Mouse (Mus musculus): ENCODE results near the gene Clip1.

The Clip1 gene

DNA sequence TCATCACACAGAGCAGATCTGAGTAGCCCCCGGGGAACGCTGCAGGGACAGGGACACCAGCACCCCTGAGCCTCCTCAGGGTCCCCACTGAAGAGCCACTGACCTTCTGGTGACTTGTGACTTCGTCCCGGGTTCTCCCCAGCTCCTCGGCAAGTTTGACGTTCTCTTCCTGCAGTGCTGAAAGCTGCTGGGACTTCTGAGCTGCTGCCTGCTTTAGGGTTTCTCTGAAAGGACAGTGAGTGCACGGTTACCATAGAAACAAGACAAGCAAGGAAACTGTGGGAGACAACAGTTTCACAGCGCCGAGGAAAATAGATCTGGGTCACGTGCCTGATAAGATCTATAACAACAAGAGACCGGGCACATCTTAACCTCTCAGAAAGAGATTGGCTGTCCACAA is 80.9 kb downstream of the Clip1 start:
- no peak for DNase-seq (ENCODE audit: low read depth, low spot score)

DNA sequence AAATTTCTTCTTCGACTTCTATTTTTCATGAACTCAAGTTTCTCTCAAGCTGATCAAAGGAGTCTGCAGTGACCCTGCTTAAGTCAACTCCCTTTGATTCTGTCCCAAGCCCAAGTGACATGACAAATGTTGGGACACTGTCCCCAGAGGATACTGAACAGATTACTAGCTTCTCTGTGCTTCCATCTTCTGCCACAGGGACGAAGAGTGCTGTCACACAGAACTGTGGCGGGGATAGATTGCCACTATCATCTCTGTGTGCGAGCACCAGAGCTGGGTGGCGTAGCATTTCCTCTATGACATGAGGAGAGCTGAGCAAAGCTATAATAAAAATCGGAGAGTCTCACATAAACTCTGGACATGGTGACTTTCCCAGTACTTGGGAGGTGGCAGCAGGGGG is 82.2 kb downstream of the Clip1 start:
- no peak for DNase-seq (ENCODE audit: low read depth, low spot score)

DNA sequence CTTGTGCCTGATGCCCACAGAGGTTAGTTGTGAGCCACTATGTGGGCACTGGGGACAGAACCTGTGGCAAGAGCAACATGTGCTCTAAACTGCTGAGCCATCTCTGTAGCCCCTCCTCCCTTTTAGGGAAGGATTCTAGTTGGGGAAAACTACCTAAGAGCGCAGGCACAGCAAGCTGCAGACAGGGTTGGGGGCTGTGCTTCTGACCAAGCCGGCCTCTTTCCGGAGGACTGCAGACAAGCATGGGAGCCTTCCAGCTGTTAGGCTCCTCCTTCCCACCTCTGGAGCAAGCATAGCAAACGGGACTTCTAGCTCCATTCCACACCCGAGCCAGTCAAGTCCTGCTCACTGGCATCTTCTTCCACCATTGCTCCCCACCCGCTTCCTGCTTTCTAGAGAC is 85.1 kb downstream of the Clip1 start:
- DNase-seq (ENCODE audit: low read depth, low spot score) = no peak

DNA sequence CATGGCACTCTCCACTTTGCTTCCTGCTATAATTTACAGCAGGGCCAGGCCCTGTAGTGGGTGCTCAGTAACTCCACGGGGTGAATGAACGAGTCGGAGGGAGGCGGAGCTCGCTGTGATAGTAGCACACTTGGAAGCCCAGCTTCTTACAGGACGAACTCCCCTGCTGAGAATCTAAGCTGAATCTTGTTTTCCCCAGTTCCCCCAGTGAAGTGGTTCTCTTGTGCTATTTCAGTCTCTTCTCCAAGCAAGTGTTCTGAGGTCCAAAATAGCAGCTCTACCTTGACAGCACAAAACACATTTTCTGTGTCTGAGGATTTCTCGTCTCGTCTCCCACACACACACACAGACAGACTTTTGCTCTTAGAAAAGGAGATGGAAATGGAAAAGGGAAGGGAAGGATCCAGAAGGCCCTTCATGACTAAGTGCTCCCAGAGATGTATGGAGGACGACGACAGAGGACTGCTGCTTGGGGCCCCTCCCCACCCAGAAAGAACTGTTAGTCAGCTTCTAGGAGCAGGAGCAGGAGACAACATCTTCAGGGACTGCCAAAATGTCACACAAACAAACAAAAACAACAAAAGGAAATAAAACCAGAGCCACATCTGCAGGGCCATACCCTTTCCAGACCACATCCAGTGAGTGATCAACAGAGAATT is 90.7 kb downstream of the Clip1 start:
- peak; percentile 42 for DNase-seq (ENCODE audit: low read depth, low spot score)

DNA sequence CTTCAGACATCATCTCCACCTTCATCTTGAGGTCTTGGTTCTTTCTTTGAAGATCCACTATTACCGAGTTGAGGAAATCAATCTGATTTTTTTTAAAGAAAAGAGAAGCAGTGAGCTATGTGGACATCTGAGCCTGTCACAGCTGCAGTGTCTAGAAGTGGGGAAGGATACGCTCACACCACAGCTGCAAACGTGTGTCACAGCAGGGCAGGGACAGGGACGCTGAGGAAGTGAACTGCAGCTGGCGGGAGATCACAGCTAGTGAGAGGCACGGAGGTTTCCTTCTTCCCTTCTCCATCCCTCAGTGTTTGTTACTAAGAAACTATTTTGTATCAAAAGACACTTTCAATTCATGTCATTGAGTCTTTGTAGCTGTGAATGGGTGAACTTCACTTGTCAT is 104.4 kb downstream of the Clip1 start:
- no peak for DNase-seq (ENCODE audit: low read depth, low spot score)

DNA sequence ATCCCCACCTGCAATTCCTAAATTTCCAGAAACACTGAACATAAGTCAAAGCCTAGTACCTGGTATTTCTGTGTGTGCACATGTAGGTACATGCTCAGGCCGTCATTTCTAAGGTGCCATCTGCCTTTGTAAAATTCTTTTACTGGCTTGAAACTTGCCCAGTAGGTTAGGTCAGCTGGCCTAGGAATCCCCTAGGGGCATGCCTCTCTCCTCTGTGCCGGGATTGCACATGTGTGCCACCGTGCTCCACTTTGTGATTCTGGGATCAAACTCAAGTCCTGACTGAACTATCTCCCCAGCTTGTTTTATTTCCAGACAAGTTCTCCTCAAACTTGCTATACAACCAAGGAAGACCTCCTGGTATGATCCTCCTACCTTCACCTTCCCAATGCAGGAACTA is 107.7 kb downstream of the Clip1 start:
- no peak for DNase-seq (ENCODE audit: low read depth, low spot score)

DNA sequence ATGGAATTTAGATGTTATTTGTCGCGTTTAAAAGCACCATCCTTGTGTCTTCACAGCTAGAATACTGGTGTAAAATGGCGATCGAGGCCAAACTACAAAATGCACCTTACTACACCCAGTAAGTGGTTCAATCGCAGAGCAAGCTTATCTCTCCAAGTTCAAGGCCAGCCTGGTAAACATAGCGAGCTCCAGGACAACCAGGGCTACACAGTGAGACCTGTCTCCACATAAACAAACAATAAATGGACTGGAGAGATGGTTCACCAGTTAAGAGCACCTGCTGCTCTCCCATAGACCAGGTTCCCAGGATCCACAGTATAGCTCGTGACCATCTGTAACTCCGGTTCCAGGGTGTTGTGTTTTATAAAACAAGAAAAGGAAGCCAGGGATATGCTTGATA is 111.1 kb downstream of the Clip1 start:
- peak; percentile 15 for DNase-seq (ENCODE audit: low read depth, low spot score)

DNA sequence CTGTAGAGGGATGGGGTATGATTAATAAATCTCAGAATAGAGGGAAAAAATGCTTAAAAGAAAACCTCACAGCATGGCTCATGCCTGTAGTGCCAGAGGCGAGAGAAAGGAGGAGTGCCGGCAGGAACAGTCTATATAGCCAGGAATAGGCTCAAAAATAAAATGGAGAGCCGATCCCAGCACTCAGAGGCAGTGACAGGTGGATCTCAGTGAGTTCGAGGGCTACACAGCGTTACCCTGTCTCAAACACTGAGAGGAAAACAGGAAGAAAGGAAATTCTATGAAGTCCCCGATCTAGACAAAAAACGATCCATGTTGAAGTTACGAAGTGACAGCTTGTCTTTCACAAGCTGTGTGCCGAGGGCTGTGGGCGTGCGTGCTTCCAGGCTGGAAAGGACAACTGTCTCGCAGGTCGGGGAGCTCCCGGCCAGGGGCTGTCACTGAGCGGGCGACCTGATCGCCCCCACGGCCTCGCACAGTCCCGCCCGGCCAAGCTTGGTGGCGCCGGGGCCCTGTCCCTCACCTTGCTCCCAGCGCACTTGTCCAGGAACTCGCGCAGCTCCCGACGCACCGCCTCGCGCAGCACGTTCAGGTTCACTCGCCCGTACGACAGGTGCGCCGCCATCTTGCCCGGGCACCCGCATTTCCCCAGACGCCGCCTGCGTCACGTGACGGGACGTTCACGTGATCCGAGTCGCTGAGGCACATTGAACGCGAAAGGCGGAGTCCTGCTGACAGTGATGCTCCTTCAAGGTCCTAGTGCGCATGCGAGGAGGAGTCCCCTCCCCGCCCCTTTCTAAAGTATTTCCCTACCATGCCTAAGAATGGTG is 111.8 kb downstream of the Clip1 start, which contains the start of gene Vps33a:
Vps33a (minus strand) TSS at position 682 of the 830 bp plus-strand sequence.
- DNase-seq (ENCODE audit: low read depth, low spot score) = peak; percentile 99

DNA sequence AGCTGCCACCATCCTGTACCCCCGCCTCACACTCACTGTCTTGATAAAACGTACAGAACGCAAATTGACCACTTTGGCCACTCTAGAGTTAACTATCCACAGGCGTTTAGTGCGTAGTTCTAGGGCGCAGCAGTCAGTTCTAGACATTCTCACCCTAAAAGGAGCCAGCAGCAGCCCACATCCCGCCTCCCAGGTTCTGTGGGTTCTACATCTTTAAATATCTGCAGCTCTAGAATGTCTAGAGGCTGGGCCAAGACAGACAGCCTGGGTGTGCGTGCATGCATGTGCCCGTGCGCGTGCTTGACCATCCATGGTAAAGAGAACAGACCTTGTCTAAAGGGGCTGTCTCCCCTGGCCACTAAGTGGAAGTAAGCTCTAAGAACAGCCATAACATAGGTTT is 123.3 kb downstream of the Clip1 start:
- DNase-seq (ENCODE audit: low read depth, low spot score) = no peak

DNA sequence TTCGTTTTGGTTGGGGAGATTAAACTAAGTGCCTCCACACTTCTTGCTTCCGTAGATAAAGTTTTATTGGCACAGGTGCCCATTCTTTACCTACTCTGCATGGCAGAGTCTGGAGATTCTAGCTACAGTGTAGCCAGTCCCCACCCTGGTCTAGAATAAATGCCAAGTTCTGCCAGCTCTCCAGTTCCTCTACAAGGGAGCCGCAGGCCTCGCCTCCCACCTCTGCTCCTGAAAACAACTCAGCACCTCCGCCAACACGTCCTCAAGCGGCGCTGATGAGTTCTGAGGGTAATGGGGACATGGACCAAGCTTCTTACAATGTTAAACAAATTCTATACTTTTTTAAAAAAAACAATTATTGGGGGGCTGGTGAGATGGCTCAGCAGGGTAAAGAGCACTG is 124.8 kb downstream of the Clip1 start:
- no peak for DNase-seq (ENCODE audit: low read depth, low spot score)

DNA sequence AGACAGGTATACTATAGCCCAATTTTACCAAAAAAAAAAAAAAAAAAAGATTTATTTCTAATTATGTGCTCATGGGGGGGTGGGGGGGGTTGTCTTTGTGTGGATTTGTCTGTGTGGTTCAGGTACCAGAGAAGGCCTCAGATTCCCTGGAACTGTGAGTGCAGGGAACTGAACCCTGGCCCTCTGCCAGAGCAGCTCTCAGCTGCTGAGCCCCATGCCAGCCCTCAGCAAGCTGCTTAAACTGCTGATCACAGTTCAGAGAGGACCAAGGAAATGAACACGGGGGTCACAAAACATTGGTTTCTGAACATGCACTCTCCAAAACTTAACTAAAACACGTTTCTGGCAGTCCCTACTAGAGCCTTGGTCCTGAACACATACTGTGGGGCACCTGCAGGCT is 128.0 kb downstream of the Clip1 start:
- no peak for DNase-seq (ENCODE audit: low read depth, low spot score)

DNA sequence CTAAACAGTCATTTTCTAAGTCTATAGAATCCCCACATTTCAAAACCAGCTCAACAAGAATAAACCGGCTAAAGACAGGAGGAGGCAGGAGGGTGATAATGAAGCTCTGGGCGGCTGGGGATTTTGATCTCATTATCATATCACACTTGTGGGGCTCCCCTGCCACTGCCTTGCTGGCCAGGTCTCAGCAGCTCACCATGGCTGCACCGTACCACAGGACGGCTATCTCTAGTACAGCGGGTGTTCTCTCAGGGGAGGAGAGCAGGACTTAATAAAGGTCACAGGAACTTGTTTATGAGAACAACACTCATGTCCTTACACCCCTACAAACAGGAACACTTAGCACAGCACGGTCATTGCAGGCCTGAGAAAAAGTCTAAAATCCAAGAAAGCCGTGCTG is 128.7 kb downstream of the Clip1 start:
- DNase-seq (ENCODE audit: low read depth, low spot score) = no peak

DNA sequence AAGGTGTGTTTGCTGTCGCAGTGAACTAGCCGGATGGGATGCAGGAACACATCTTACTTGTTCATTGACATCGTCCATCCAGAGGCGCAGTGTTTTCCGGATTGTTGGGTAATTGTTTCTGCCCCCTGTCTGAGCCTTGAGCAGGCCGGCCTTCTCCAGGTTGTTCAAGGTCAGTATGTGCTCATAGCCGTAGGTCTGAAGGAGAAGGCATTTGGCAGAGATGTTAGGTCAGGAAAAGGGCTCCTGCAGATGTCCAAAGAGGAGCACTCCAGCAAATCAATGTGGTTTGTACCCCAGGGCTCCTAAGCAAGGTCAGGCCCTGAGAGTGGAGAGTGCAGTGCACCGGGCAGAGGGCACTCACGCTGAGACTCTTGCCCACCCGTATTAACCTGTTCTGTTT is 150.6 kb downstream of the Clip1 start:
- no peak for DNase-seq (ENCODE audit: low read depth, low spot score)

DNA sequence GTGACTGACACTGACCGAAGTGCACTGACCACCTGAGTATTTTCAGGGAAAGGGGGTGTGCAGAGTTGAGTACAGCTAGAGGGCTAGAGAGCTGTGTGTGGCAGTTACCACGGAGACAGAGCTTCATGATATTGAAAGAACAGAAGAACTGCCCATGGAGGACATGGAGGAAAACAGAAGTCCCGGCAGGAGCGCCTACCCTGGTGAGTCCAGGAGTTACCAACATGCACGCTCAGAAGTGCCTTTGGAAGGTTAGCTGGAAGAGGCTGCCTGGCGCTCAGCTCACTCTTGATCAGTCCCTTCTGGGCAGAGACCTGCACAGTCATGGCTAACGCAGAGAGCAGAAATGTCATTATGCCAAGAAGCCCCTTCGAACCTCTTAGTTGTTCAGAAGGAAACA is 154.4 kb downstream of the Clip1 start:
- no peak for DNase-seq (ENCODE audit: low read depth, low spot score)

DNA sequence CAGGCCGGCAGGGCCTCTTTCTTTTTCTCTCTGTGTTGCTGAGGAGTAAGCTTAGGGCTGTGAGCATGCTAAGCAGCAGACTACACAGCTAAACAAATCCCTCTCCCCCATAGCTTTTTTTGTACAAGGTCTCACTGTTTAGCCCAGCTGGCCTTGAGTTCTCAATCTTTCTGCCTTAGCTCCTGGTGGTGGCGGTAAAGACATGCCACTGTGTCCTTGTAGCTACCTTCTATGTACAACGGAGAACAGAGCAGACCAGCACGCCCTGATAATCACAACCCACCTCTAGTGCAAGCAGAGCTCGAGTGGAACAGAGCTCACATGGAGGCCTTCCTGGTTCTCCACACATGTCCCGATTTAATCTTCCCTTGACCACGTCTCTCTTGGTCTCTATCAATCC is 155.8 kb downstream of the Clip1 start:
- no peak for DNase-seq (ENCODE audit: low read depth, low spot score)
